Mouse (Mus musculus): ENCODE measurements around the gene Scrn1. TPM values are rescaled to one million over a fixed set of nuclear protein-coding genes. Genes with fewer than 3 reads are reported as not detected.

Scrn1 gene
- polyA plus RNA-seq, 1 experiment from 2014 or later, result 104 TPM

- Histone ChIP-seq H3K4me1 (ENCODE audit: control insufficient read depth, insufficient read depth, low read length) (no peaks in the 10 kb centered on the region), H3K36me3 (ENCODE audit: control insufficient read depth, insufficient read depth, low read length) (no peaks in the 10 kb centered on the region), H3K9me3 (ENCODE audit: control insufficient read depth, low read length) (no peaks in the 10 kb centered on the region), H3K27me3 (ENCODE audit: control insufficient read depth, insufficient read depth, low read length) (no peaks in the 10 kb centered on the region), H3K27ac (replicated peaks; ENCODE audit: low read depth, low read length) (no peak overlapping the region), H3K4me2 (ENCODE audit: low read length) (no peak overlapping the region), H3K4me3 (replicated peaks; ENCODE audit: low read depth, low read length) (no peak overlapping the region), H3K9ac (replicated peaks; ENCODE audit: low read length) (no peak overlapping the region)
- 21% methylated on average over 2 of the region's 2 CpGs for WGBS
- DNase-seq, result peak; percentile 85
- ATAC-seq (ENCODE audit: low FRiP score, low TSS enrichment), result no peak
Observed at GRCm38 (mm10) chr6:54586175-54586574, 19.9 kb upstream of the Scrn1 start.

- Histone ChIP-seq H3K9me3 (ENCODE audit: control insufficient read depth, low read length) (no peaks in the 10 kb centered on the region), H3K36me3 (ENCODE audit: control insufficient read depth, insufficient read depth, low read length) (no peaks in the 10 kb centered on the region), H3K27ac (replicated peaks; ENCODE audit: low read depth, low read length) (no peak overlapping the region; the same call in 1 of the 2 replicates), H3K27me3 (ENCODE audit: control insufficient read depth, insufficient read depth, low read length) (no peaks in the 10 kb centered on the region), H3K4me3 (replicated peaks; ENCODE audit: low read depth, low read length) (no peak overlapping the region), H3K4me1 (ENCODE audit: control insufficient read depth, insufficient read depth, low read length) (peaks cover 19% of the 10 kb centered on the region), H3K4me2 (ENCODE audit: low read length) (no peak overlapping the region), H3K9ac (replicated peaks; ENCODE audit: low read length) (no peak overlapping the region)
- ATAC-seq (ENCODE audit: low FRiP score, low TSS enrichment) (peak; percentile 70; the same call in 1 of the 2 replicates), DNase-seq (peak; percentile 66)
- 20% methylated on average over 6 of the region's 6 CpGs for WGBS
Observed at GRCm38 (mm10) chr6:54573218-54573955, 7.1 kb upstream of the Scrn1 start.

DNA sequence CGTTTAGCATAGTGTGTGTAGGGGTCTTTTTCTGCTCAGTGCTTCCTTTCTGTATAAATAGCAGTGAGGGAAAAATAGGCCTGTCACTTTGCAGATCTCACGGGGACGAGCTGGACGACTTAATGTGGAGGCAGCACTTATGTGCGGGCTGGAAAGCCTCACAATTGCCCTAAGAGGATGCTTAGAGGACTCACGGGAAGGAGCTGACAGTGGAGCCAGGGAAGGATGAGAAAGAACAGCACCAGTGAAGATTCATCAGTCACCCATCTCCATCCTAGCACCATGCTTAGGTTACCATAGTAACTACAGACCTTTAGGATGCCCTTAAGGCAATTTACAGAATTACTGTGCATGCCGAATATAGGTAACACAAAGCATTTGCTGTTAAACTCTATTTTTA, 3.5 kb upstream of the Scrn1 start:
- 9% methylated on average over 7 of the region's 7 CpGs for WGBS
- no peak for ATAC-seq (ENCODE audit: low FRiP score, low TSS enrichment)
- H3K9ac ChIP-seq (replicated peaks; ENCODE audit: low read length), result no peak overlapping the region

GRCm38 (mm10) chr6:54566546-54566919, 244 bp upstream of the Scrn1 start:
- WGBS, result 2% methylated on average over 6 of the region's 6 CpGs
- Histone ChIP-seq H3K27ac (replicated peaks; ENCODE audit: low read depth, low read length) (peak overlapping the region; percentile 96), H3K9ac (replicated peaks; ENCODE audit: low read length) (peak overlapping the region; percentile 88), H3K9me3 (ENCODE audit: control insufficient read depth, low read length) (no peaks in the 10 kb centered on the region), H3K27me3 (ENCODE audit: control insufficient read depth, insufficient read depth, low read length) (no peaks in the 10 kb centered on the region), H3K36me3 (ENCODE audit: control insufficient read depth, insufficient read depth, low read length) (no peaks in the 10 kb centered on the region), H3K4me3 (replicated peaks; ENCODE audit: low read depth, low read length) (peak overlapping the region; percentile 70), H3K4me2 (ENCODE audit: low read length) (peak overlapping the region; percentile 68), H3K4me1 (ENCODE audit: control insufficient read depth, insufficient read depth, low read length) (peaks cover 50% of the 10 kb centered on the region)
- no peak for DNase-seq
- ATAC-seq (ENCODE audit: low FRiP score, low TSS enrichment), result no peak

More for the DNA sequence above, 3.5 kb upstream of the Scrn1 start:
- H3K27me3 ChIP-seq (ENCODE audit: control insufficient read depth, insufficient read depth, low read length), result no peaks in the 10 kb centered on the region
- H3K4me3 ChIP-seq (replicated peaks; ENCODE audit: low read depth, low read length), result no peak overlapping the region
- peak overlapping the region; percentile 56 for H3K27ac ChIP-seq (replicated peaks; ENCODE audit: low read depth, low read length)
- H3K9me3 ChIP-seq (ENCODE audit: control insufficient read depth, low read length), result no peaks in the 10 kb centered on the region
- H3K4me2 ChIP-seq (ENCODE audit: low read length), result peak overlapping the region; percentile 2; the same call in 1 of the 2 replicates
- peaks cover 40% of the 10 kb centered on the region for H3K4me1 ChIP-seq (ENCODE audit: control insufficient read depth, insufficient read depth, low read length)
- DNase-seq, result peak; percentile 62
- H3K36me3 ChIP-seq (ENCODE audit: control insufficient read depth, insufficient read depth, low read length), result no peaks in the 10 kb centered on the region

DNA sequence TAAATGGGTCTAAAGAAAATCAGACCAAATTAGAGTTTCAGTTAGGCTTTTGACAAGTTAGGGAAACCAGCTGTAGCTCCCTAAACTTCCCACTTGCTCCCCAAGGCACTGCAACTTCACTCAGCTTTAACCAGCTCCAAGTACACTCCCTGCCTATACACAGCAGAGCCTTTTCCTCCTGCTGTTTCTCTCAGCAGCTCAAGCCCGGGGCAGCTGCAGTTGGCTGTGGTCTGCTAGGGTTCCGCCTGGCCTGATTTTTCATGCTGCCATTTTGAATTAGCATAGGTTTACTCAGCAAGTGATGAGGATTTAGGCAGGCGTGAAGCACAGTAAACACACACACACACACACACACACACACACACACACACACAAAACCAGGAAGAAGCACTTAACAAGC, 1.3 kb downstream of the Scrn1 start:
- Histone ChIP-seq H3K4me3 (replicated peaks; ENCODE audit: low read depth, low read length) (peak overlapping the region; percentile 70), H3K9me3 (ENCODE audit: control insufficient read depth, low read length) (no peaks in the 10 kb centered on the region), H3K4me2 (ENCODE audit: low read length) (peak overlapping the region; percentile 68), H3K4me1 (ENCODE audit: control insufficient read depth, insufficient read depth, low read length) (peaks cover 50% of the 10 kb centered on the region), H3K36me3 (ENCODE audit: control insufficient read depth, insufficient read depth, low read length) (no peaks in the 10 kb centered on the region), H3K27me3 (ENCODE audit: control insufficient read depth, insufficient read depth, low read length) (no peaks in the 10 kb centered on the region), H3K27ac (replicated peaks; ENCODE audit: low read depth, low read length) (peak overlapping the region; percentile 96), H3K9ac (replicated peaks; ENCODE audit: low read length) (peak overlapping the region; percentile 88; the same call in 1 of the 2 replicates)
- 4% methylated on average over 3 of the region's 3 CpGs for WGBS
- DNase-seq (peak; percentile 84), ATAC-seq (ENCODE audit: low FRiP score, low TSS enrichment) (peak; percentile 62)

- DNase-seq (peak; percentile 56), ATAC-seq (ENCODE audit: low FRiP score, low TSS enrichment) (no peak)
- whole genome bisulfite sequencing, result 22% methylated on average over 9 of the region's 9 CpGs
- Histone ChIP-seq H3K27ac (replicated peaks; ENCODE audit: low read depth, low read length) (peak overlapping the region; percentile 96), H3K4me3 (replicated peaks; ENCODE audit: low read depth, low read length) (peak overlapping the region; percentile 70), H3K9me3 (ENCODE audit: control insufficient read depth, low read length) (no peaks in the 10 kb centered on the region), H3K4me1 (ENCODE audit: control insufficient read depth, insufficient read depth, low read length) (peaks cover 47% of the 10 kb centered on the region), H3K36me3 (ENCODE audit: control insufficient read depth, insufficient read depth, low read length) (no peaks in the 10 kb centered on the region), H3K27me3 (ENCODE audit: control insufficient read depth, insufficient read depth, low read length) (no peaks in the 10 kb centered on the region), H3K4me2 (ENCODE audit: low read length) (peak overlapping the region; percentile 68), H3K9ac (replicated peaks; ENCODE audit: low read length) (peak overlapping the region; percentile 36)
Observed at GRCm38 (mm10) chr6:54564506-54564991, 1.7 kb downstream of the Scrn1 start.

DNA sequence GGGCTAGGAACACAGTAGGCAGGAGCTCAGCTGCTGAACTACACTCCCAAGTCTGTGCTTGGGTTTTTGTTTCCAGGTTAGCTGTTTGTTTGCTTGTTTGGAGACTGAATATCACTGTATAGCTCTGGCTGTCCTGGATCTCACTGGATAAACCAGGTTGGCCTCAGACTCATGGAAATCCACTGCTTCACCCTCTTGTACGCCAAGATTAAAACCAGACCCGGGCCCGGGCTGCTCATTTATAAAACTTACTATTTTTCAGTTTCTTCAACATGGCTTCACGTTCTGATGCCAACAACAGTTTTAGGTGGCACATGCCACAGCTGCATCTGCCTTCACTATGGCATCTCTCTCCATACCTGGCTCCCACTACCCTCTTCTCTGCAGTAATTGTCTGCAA, 2.7 kb downstream of the Scrn1 start:
- 85% methylated on average over 4 of the region's 4 CpGs for WGBS
- H3K36me3 ChIP-seq (ENCODE audit: control insufficient read depth, insufficient read depth, low read length), result no peaks in the 10 kb centered on the region
- peak overlapping the region; percentile 18; the same call in 1 of the 2 replicates for H3K9ac ChIP-seq (replicated peaks; ENCODE audit: low read length)
- H3K27ac ChIP-seq (replicated peaks; ENCODE audit: low read depth, low read length), result no peak overlapping the region
- no peaks in the 10 kb centered on the region for H3K9me3 ChIP-seq (ENCODE audit: control insufficient read depth, low read length)
- H3K4me3 ChIP-seq (replicated peaks; ENCODE audit: low read depth, low read length), result no peak overlapping the region; the same call in 1 of the 2 replicates
- H3K4me2 ChIP-seq (ENCODE audit: low read length), result peak overlapping the region; percentile 68
- no peak for ATAC-seq (ENCODE audit: low FRiP score, low TSS enrichment)
- H3K27me3 ChIP-seq (ENCODE audit: control insufficient read depth, insufficient read depth, low read length), result no peaks in the 10 kb centered on the region
- H3K4me1 ChIP-seq (ENCODE audit: control insufficient read depth, insufficient read depth, low read length), result peaks cover 43% of the 10 kb centered on the region
- no peak for DNase-seq

GRCm38 (mm10) chr6:54562018-54562809, 4.1 kb downstream of the Scrn1 start:
- H3K9ac ChIP-seq (replicated peaks; ENCODE audit: low read length), result no peak overlapping the region
- DNase-seq, result no peak

More at GRCm38 (mm10) chr6:54562018-54562809, 4.1 kb downstream of the Scrn1 start:
- ATAC-seq (ENCODE audit: low FRiP score, low TSS enrichment), result no peak
- Histone ChIP-seq H3K36me3 (ENCODE audit: control insufficient read depth, insufficient read depth, low read length) (no peaks in the 10 kb centered on the region), H3K4me1 (ENCODE audit: control insufficient read depth, insufficient read depth, low read length) (peaks cover 37% of the 10 kb centered on the region), H3K9me3 (ENCODE audit: control insufficient read depth, low read length) (no peaks in the 10 kb centered on the region), H3K4me2 (ENCODE audit: low read length) (peak overlapping the region; percentile 12; the same call in 1 of the 2 replicates), H3K27ac (replicated peaks; ENCODE audit: low read depth, low read length) (no peak overlapping the region), H3K4me3 (replicated peaks; ENCODE audit: low read depth, low read length) (no peak overlapping the region), H3K27me3 (ENCODE audit: control insufficient read depth, insufficient read depth, low read length) (no peaks in the 10 kb centered on the region)
- WGBS, result 67% methylated on average over 17 of the region's 17 CpGs

All from midbrain, embryonic 14.5 days (tissue).